Mouse (Mus musculus) spleen, embryonic (tissue): ENCODE results near the gene Tbpl2.

Experiments used
- CTCF ChIA-PET: fragments of 350-600 bp; sonication (Branson Sonifier 250); formaldehyde crosslinking; loops from one replicate; lab custom pipeline; 2022; lab: Charles Lee

Tbpl2 gene

DNA sequence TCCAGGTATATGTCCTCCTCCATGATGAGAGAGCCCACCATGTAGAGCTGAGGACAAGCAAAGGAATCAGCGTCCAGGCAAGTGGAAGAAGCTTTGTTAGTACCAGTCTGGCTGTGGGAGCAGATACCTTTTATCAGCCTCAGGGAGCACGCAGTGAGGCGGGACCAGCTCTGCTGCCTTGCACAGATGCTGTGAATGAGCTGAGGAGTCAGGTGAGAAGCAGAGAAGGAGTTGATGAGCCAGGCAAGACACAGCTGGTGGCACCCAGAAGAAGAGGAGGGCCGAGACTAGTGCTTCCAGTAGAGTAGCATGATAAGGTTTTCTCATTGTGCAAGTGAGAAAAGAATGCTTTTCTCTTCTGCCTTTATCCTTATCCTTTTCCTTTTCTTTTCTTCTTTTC is at the start of gene Tbpl2:
Tbpl2 (minus strand) TSS at position 101 of the 400 bp plus-strand sequence.
- CTCF ChIA-PET, result no interaction called here

GRCm38 (mm10) chr2:24134373-24134772 is 38.0 kb upstream of the Tbpl2 start:
- CTCF ChIA-PET, result no interaction called here

GRCm38 (mm10) chr2:24109085-24109484 is 12.7 kb upstream of the Tbpl2 start:
- CTCF ChIA-PET, result no interaction called here

DNA sequence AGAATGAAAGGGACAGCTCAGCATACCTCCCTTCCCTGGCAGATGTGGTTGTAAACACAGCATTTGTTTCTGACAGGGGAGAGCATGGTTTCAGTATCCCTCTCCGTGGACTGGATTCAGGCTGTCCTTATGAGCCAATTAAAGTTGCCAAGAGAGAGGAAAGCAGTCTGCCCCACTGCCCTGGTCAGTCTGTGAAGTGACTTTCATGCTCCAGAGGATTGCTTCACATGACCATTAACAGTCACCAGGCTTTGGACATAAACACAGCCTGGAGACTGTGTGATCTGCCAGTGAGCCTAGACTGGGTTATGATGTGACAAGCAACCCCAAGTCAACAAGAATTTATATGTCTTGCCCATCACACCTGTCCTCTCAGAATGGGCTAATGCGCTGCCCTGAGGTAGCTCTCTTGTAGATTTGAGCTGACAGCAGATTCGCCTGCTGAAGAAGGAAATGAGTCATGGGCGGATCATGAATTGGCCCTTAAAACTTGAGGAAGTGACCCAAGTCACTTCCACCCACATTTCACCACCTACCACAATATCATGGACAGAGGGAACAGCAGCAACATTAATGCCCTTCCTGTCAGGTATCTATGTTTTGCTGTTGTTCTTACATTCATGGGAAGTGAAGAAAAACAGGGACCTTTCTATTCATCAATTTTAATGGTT is 7.4 kb upstream of the Tbpl2 start:
- CTCF ChIA-PET, result no interaction called here

DNA sequence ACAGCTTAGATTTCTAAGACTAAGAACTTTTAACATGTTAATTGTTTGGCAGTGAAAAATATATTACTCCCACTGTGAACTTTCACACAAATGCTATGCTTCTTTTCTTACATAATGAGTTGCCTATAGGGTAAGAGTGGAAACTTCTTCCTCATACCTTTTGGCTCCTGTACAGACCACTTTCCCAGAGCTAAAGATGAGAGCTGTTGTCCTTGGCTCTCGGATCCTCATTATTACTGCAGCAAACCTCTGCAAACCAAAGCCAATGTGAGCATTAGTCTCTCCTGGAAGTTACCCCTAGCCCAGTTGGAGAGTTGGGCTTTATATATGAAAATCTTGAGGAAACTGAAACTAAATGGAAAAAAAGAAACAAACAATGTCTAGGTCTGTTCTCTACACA is 5.5 kb downstream of the Tbpl2 start:
- CTCF ChIA-PET, result no interaction called here

DNA sequence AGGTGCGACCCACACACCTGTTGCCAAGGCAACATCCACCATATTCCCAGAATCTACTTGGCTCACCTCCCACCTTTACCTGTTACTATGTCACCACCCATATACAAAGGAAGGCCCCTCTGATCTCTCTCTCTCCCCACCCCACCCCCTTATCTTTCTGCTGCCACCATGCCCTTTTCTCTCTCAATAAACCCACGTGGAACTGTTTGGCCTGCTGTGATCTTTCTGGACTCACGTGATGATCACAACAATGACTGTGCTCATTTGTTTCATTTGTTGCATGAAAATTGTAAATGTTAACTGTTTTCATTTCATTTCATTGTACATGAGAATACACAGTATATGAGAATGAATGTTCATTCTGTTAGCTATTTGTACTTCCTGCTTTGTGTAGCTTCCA is 45.9 kb downstream of the Tbpl2 start:
- CTCF ChIA-PET, result no interaction called here

- CTCF ChIA-PET, result no interaction called here
These were observed 46.9 kb downstream of the Tbpl2 start, which contains the start of gene Hnmt for GRCm38 (mm10) chr2:24049344-24049990. Gene Hnmt (minus strand): TSS chr2:24049394.

DNA sequence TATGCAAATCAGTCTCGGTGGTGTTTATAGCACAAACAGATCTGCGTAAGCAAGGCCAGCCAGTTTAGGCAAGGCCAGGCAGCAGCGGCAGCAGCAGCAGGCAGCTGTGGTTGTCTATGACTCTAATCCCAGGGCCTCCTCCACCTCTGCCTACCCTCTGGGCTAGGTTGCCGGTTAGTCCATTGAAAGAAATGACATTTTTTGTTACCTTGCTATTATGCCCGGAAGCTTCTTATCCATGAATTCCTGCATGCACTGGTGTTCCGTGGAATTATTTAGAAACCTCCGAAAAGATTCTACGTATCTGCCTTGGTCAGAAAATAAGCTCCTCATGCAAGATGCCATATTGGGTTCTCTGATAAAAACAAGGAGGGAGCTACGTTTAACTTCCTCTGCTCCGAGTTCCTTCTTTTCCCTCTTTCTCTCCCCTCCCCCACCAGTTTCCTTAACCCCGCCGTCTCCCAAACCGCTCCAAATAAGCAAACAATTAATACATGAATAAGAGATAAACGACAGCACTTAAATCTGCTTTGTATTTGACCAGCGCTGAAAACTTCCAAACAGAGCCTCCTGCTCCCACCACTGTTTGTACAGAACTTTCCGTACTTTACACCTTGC is 47.8 kb downstream of the Tbpl2 start:
- CTCF ChIA-PET, result interaction anchor here (0.6 kb wide), 1 partner anchor 197 kb away, joined by 3 read pairs; no protein-coding TSS in a partner anchor

GRCm38 (mm10) chr2:24047551-24048479 is 48.6 kb downstream of the Tbpl2 start:
- CTCF ChIA-PET, result interaction anchor here (0.7 kb wide), 1 partner anchor 345 kb away, joined by 3 read pairs; no protein-coding TSS in a partner anchor

- CTCF ChIA-PET, result no interaction called here
These were observed 53.5 kb downstream of the Tbpl2 start for GRCm38 (mm10) chr2:24042901-24043300.

DNA sequence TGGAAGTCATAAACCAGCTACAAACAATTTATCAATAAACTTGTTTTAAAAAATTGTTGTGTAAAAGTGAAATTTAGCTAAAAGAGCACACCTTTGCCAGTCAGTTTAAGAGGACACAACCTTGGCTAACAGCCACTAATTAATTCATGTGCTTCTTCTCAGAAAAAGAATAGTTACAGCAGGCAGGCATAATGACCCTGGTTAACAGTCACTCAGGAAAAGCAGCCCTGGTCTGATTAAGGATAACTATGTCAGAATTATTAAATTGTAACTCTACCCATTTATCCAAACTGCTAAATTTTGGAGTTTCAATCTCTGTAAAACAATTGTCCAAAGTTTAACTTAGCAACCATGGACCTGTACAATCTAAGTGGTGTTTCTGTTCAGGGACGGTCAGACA is 55.9 kb downstream of the Tbpl2 start:
- CTCF ChIA-PET, result no interaction called here
